Mouse (Mus musculus) urinary bladder, postnatal 14 days (tissue): ENCODE measurements around the gene Eva1a.

ENCODE experiments used
- DNase-seq: peaks from one replicate; pipeline ENCODE4 v3.0.0; 2021; ENCODE audit warnings: low spot score

The Eva1a gene

GRCm38 (mm10) chr6:82066515-82067081 is 25.8 kb downstream of the Eva1a start:
- no peak for DNase-seq

GRCm38 (mm10) chr6:82070459-82070858 is 29.6 kb downstream of the Eva1a start:
- DNase-seq: no peak

GRCm38 (mm10) chr6:82073011-82073410 is 32.2 kb downstream of the Eva1a start:
- no peak for DNase-seq

GRCm38 (mm10) chr6:82073567-82073966 is 32.7 kb downstream of the Eva1a start:
- DNase-seq: no peak

- DNase-seq: no peak
These were observed 35.5 kb downstream of the Eva1a start for GRCm38 (mm10) chr6:82076364-82076763.

- no peak for DNase-seq
These were observed 38.0 kb downstream of the Eva1a start for GRCm38 (mm10) chr6:82078875-82079274.

GRCm38 (mm10) chr6:82083655-82084054 is 42.8 kb downstream of the Eva1a start:
- DNase-seq: no peak

- no peak for DNase-seq
These were observed 43.4 kb downstream of the Eva1a start for GRCm38 (mm10) chr6:82084235-82084634.

- no peak for DNase-seq
These were observed 44.6 kb downstream of the Eva1a start for GRCm38 (mm10) chr6:82085313-82085908.

GRCm38 (mm10) chr6:82088133-82088532 is 47.3 kb downstream of the Eva1a start:
- DNase-seq: no peak

- DNase-seq: no peak
These were observed 50.9 kb downstream of the Eva1a start for GRCm38 (mm10) chr6:82091773-82092172.

GRCm38 (mm10) chr6:82097705-82098104 is 56.9 kb downstream of the Eva1a start:
- DNase-seq: no peak

- no peak for DNase-seq
These were observed 57.6 kb downstream of the Eva1a start for GRCm38 (mm10) chr6:82098456-82098855.

- DNase-seq: peak; percentile 17
These were observed 69.6 kb downstream of the Eva1a start for GRCm38 (mm10) chr6:82110473-82110872.

- DNase-seq: no peak
These were observed 70.3 kb downstream of the Eva1a start for GRCm38 (mm10) chr6:82111111-82111510.

- no peak for DNase-seq
These were observed 70.7 kb downstream of the Eva1a start for GRCm38 (mm10) chr6:82111540-82111939.

- no peak for DNase-seq
These were observed 71.6 kb downstream of the Eva1a start for GRCm38 (mm10) chr6:82112127-82113090.

GRCm38 (mm10) chr6:82115335-82115965 is 74.6 kb downstream of the Eva1a start:
- DNase-seq: no peak

GRCm38 (mm10) chr6:82116176-82116575 is 75.3 kb downstream of the Eva1a start:
- no peak for DNase-seq

- no peak for DNase-seq
These were observed 77.0 kb downstream of the Eva1a start for GRCm38 (mm10) chr6:82117871-82118270.

GRCm38 (mm10) chr6:82119322-82120162 is 78.7 kb downstream of the Eva1a start:
- peak; percentile 53 for DNase-seq

GRCm38 (mm10) chr6:82125134-82125533 is 84.3 kb downstream of the Eva1a start:
- peak; percentile 33 for DNase-seq
